Mouse (Mus musculus): ENCODE measurements around the gene Fgf15.
"Not testable (repeated sequence)": the region's sequence is repeated elsewhere in the genome, so short reads cannot be mapped to it uniquely, and the experiment has no call there.

The Fgf15 gene

GRCm38 (mm10) chr7:144891863-144892262, 4.5 kb upstream of the Fgf15 start:
- no peak for DNase-seq

GRCm38 (mm10) chr7:144892322-144892721, 4.0 kb upstream of the Fgf15 start:
- DNase-seq = no peak

GRCm38 (mm10) chr7:144894191-144894590, 2.1 kb upstream of the Fgf15 start:
- no peak for DNase-seq

- DNase-seq = no peak
These were observed 1.6 kb upstream of the Fgf15 start for GRCm38 (mm10) chr7:144894706-144895105.

- DNase-seq = peak; percentile 55
These were observed 823 bp upstream of the Fgf15 start for GRCm38 (mm10) chr7:144895305-144896111.

- DNase-seq = no peak
These were observed 2.2 kb downstream of the Fgf15 start for GRCm38 (mm10) chr7:144898506-144898905.

GRCm38 (mm10) chr7:144905514-144905913, 9.2 kb downstream of the Fgf15 start:
- DNase-seq = not testable (repeated sequence)

GRCm38 (mm10) chr7:144906708-144907397, 10.5 kb downstream of the Fgf15 start:
- peak; percentile 29 for DNase-seq

GRCm38 (mm10) chr7:144907793-144908192, 11.5 kb downstream of the Fgf15 start:
- no peak for DNase-seq

- DNase-seq = no peak
These were observed 12.4 kb downstream of the Fgf15 start for GRCm38 (mm10) chr7:144908705-144909104.

GRCm38 (mm10) chr7:144911121-144911520, 14.8 kb downstream of the Fgf15 start:
- DNase-seq = no peak

GRCm38 (mm10) chr7:144912897-144913296, 16.6 kb downstream of the Fgf15 start:
- peak; percentile 81 for DNase-seq

GRCm38 (mm10) chr7:144914296-144914947, 18.1 kb downstream of the Fgf15 start:
- peak; percentile 29 for DNase-seq

- DNase-seq = peak; percentile 89
These were observed 18.8 kb downstream of the Fgf15 start, which contains the start of gene LTO1 for GRCm38 (mm10) chr7:144914948-144915750. LTO1 (plus strand) TSS chr7:144915100.

GRCm38 (mm10) chr7:144918823-144919222, 22.5 kb downstream of the Fgf15 start:
- DNase-seq = no peak

GRCm38 (mm10) chr7:144927591-144927990, 31.3 kb downstream of the Fgf15 start:
- DNase-seq = no peak

GRCm38 (mm10) chr7:144928009-144928888, 31.9 kb downstream of the Fgf15 start:
- DNase-seq = no peak

- DNase-seq = no peak
These were observed 32.5 kb downstream of the Fgf15 start for GRCm38 (mm10) chr7:144928889-144929210.

GRCm38 (mm10) chr7:144929506-144929905, 33.2 kb downstream of the Fgf15 start:
- no peak for DNase-seq

GRCm38 (mm10) chr7:144929931-144930330, 33.6 kb downstream of the Fgf15 start:
- DNase-seq = peak; percentile 23

- DNase-seq = peak; percentile 37
These were observed 35.4 kb downstream of the Fgf15 start for GRCm38 (mm10) chr7:144931778-144932177.

Data from cerebellum, adult 11-12 months (tissue).